Mouse (Mus musculus) bone marrow, adult 2 months (tissue): ENCODE results near the gene E130308A19Rik. TPM values are rescaled to one million over a fixed set of nuclear protein-coding genes. Genes with fewer than 3 reads are reported as not detected.
A peak's percentile ranks its signal among the peaks of the same experiment; 100 is the strongest.

Experiments
- H3K27ac ChIP-seq: fragments of 200-500 bp; 2 replicates; pipeline ENCODE4 v1.5.1; 2012; ENCODE audit warnings: low read depth, mild to moderate bottlenecking, control low read depth, inconsistent platforms, low read length; ENCODE audit not compliant: control insufficient read depth, poor library complexity, insufficient read depth
- H3K4me1 ChIP-seq: fragments of 200-500 bp; 2 replicates; pipeline ENCODE4 v1.6.1; 2011; ENCODE audit warnings: low read length; ENCODE audit not compliant: control insufficient read depth, insufficient read depth
- H3K4me3 ChIP-seq: fragments of 200-500 bp; replicated peaks from 2 replicates; pipeline ENCODE3; 2011; ENCODE audit warnings: mild to moderate bottlenecking, low read depth, low read length, control low read depth; ENCODE audit not compliant: control insufficient read depth
- CTCF ChIP-seq: fragments of 200-500 bp; IDR thresholded peaks from 2 replicates; pipeline ENCODE4 v1.5.1; 2011; ENCODE audit warnings: low read length, control low read depth; ENCODE audit not compliant: control insufficient read depth, insufficient read depth
- POLR2A ChIP-seq: fragments of 200-500 bp; IDR thresholded peaks from 2 replicates; pipeline ENCODE4 v1.6.1; 2011; ENCODE audit warnings: low read depth, mild to moderate bottlenecking, control low read depth, low read length, borderline replicate concordance; ENCODE audit not compliant: control insufficient read depth
- WGBS: fragments of 180-500 bp; shearing (Covaris S2); methylation state at CpG from one replicate; pipeline ENCODE4 v1.1.7; 2018; 5-methylcytosine and 5-hydroxymethylcytosine counted together
- polyA plus RNA-seq: library from polyadenylated mRNA; stranded (reverse); fragments of >200 nt; gene quantifications from 2 replicates; pipeline ENCODE4 v1.2.4, GENCODE M21; 2011; ENCODE audit warnings: low replicate concordance; ENCODE audit not compliant: missing spikeins, insufficient read depth, insufficient read length

The E130308A19Rik gene
- polyA plus RNA-seq, 1 experiment = 6.5 TPM

DNA sequence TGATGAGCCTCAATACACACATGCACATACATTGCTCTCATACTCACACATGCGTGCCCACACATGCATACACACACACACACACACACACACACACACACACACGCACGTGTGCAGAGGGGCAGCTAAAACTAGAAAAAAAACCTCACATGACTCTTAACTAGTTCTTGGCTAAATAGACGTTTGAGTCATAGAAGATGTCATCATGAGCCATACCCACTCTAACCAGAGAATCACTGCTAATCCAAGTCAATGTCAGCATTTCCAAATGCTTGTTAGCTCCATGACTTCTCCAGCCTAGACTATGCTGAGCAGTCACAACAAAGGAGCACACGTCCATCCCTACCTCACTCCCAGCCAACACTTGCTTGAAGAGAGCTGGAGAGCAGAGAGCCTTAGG lies 174.2 kb downstream of the E130308A19Rik start:
- WGBS = 75% methylated on average over 5 of the region's 5 CpGs
- no peak for TF ChIP-seq CTCF
- no peak for TF ChIP-seq POLR2A
- no peak overlapping the region for H3K4me3 ChIP-seq
- peaks cover 2% of the 10 kb centered on the region for H3K4me1 ChIP-seq
- no peak overlapping the region for H3K27ac ChIP-seq

DNA sequence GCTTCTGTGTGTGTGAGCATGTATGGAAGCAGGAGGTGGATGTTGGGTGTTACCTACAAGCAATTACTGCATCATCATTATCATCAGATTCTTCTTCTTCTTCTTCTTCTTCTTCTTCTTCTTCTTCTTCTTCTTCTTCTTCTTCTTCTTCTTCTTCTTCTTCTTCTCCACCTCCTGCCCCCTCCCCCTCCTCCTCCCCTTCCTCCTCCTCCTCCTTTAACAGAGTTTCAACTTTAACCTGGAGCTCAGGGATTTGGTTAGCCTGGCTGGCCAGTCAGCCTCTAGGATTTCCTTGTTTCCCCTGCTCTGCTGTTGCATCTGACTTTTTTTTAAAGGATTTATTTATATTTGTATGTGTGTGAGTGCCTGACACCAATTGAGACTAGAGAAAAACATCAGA lies 175.5 kb downstream of the E130308A19Rik start, which contains the start of gene Inip:
Gene Inip (minus strand): TSS at position 101 of the 400 bp plus-strand sequence.
- Histone ChIP-seq H3K4me1 (peaks cover 2% of the 10 kb centered on the region), H3K4me3 (no peak within 1 kb of the TSS), H3K27ac (no peak within 1 kb of the TSS)
- TF ChIP-seq POLR2A = no peak

DNA sequence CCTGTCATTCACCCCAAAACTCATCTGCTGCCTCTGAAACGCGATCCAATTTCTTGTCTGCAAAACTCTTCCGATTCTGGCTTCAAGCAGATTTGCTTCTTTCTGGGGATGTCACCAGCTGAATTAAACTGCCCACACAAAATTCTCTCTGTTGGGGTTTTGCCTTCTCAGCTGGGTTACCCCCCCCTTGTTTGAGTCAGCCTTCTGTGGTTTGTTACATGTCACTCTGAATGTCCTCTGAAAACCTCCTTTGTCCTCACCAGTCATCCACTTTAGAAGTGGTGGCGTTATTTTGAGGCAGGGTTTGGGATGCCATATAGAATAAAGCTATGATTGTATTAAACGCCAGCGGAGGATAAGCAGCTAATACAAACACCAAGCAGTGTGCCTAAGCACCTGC lies 176.1 kb downstream of the E130308A19Rik start:
- TF ChIP-seq CTCF = no peak
- TF ChIP-seq POLR2A = no peak
- Histone ChIP-seq H3K27ac (no peak overlapping the region), H3K4me3 (no peak overlapping the region), H3K4me1 (peaks cover 2% of the 10 kb centered on the region)
- 79% methylated on average over 6 of the region's 6 CpGs for WGBS

DNA sequence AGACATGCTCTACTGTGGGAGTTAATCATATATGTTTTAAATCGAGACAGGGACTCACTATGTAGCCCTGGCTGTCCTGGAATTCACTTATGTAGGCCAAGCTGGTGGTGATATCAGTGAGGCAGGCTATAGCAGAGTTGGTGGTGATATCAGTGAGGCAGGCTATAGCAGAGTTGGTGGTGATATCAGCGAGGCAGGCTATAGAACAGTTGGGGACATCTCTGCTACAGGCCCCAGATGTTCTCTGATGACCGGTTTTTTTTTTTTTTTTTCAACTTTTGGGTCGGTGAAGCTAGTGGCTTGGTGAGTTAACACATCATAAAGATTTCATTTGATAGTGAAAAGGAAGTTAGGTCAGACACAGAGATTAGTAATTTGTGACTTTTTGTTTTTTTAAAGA lies 176.8 kb downstream of the E130308A19Rik start:
- 22% methylated on average over 4 of the region's 4 CpGs for WGBS
- H3K4me1 ChIP-seq = peaks cover 2% of the 10 kb centered on the region
- no peak overlapping the region for H3K27ac ChIP-seq
- no peak overlapping the region for H3K4me3 ChIP-seq
- no peak for TF ChIP-seq POLR2A
- TF ChIP-seq CTCF = no peak

DNA sequence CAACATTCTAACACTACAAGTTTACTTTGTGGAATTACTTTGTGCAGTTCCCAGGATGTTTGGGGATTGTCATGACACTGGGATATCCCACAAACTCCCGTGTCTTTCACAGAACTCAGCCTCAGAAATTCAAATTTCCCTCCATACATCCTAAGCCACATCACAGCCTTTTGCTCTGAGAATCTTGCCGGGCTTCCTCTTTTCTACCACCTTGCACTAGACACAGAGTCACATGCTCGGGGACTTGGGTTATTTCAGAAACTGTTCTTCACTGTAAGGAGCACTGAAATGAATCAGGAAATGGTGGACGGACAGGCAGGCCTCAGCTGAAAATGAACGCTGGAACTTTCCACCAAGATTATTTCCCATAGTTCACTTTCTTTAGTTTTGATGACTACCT lies 177.3 kb downstream of the E130308A19Rik start:
- TF ChIP-seq CTCF (no peak), POLR2A (no peak)
- Histone ChIP-seq H3K4me3 (no peak overlapping the region), H3K4me1 (peaks cover 3% of the 10 kb centered on the region), H3K27ac (no peak overlapping the region; the same call in 1 of the 2 replicates)
- WGBS = 3% methylated on average over 5 of the region's 5 CpGs

DNA sequence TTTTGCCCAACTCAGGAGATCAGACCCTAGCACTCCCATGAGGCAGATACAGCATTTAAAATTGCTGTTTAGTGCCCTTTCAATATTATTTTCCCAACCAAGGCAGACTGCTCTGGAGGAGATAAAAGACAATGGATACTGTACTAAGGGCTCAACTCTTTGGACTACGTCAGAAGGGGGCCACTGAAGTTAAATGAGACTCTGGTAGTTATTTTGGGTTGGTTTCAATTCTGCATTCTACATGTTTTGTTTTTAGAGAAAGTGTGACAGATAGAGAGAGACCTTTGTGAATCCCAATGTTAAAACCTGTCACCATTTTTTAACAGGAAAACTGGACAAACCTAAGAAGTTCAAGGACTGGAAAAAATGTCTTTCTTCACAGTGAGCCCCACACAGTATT lies 178.7 kb downstream of the E130308A19Rik start:
- TF ChIP-seq POLR2A (no peak), CTCF (no peak)
- H3K4me3 ChIP-seq = no peak overlapping the region
- 42% methylated on average over 1 of the region's 1 CpGs for WGBS
- peak overlapping the region; percentile 85; the same call in 1 of the 2 replicates for H3K27ac ChIP-seq
- H3K4me1 ChIP-seq = peaks cover 3% of the 10 kb centered on the region

DNA sequence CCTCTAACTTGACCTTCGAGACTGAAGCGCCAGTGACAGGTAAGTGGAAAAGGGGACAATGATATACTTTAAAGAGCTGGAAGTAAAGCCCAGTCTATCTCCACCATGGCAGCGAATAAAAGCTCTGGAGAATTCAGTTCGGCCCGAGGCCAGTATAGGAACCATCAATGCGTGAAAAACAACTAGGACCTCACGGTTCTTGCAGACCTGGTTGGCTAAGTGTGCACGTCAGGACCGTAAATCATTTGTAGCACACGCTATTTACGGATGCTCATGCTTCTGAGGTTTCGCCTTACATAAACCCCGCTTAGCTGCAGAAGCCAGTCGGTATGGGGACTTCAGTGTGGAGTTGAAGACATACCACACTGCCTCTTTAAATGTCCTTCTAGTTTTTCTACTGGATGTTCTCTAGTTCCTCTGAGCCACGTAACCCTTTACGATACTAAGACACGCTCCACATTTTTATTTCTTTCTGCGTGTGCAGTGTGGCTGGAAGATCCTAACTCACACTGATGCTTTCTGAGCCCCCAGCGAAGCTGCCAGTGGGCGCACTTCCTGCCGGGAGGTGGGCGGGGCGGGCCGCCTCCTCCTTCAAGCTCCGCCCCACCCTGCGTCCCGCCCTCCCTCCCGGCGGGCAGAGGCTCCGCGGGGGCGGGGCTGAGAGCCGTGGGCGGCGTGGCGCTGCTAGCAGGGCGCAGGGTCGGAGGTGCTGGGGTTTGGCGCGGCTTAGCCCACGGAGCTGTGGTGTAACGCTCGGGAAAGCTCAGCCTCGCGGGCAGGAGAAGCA lies 179.4 kb downstream of the E130308A19Rik start, which contains the start of gene Snx30:
Gene Snx30 (plus strand): TSS at position 660 of the 787 bp plus-strand sequence.
- peaks cover 3% of the 10 kb centered on the region for H3K4me1 ChIP-seq
- TF ChIP-seq POLR2A (peak; percentile 78; the same call in 1 of the 2 replicates), CTCF (no peak)
- WGBS = 5% methylated on average over 45 of the region's 45 CpGs
- H3K4me3 ChIP-seq = peak within 1 kb of the TSS; percentile 97
- H3K27ac ChIP-seq = peak within 1 kb of the TSS; percentile 85

DNA sequence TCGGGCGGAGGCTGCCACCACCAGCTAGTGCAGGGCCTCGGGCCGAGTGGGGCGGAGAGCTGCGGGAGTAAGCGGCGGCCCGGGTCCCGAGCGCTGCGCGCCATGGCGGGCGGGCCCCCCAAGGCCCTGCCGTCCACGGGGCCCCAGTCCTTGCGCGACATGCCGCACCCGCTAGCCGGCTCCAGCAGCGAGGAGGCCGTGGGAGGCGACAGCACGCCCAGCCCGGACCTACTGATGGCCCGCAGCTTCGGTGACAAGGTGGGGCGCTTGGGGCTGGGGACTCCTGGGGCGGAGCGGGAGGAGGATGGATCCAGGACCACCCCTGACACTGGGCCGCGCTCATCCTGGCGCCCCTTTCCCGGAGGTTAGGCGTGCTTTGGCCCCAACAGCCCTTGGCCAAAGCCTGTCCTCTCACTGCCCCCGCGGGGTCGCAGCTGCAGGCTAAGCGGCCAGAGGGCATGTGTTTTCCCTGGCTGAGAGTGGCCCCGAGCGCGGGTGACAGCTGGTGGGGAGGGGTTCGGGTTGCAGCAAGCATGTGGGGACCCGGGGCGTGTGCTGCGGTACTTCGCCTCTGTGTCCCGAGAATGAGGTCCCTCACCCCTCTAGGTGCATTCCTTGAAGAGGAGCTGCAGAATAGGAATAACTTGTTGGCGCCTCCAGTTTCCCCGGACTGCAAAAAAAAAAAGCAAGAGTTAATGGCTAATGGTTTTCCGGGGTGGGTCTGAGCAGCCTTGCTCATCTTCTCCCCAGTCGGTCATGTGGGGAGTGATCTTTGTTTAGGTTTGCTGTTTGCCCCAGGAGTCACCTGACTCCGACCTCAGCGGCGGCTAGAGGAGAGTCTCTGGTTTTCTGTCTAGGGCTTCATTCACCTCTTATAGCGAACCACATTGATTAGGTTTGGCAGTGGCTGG lies 180.2 kb downstream of the E130308A19Rik start:
- TF ChIP-seq POLR2A (0 out of 2 replicates have a peak, but pooled peaks have one; percentile 5), CTCF (no peak)
- H3K4me1 ChIP-seq = peaks cover 3% of the 10 kb centered on the region
- peak overlapping the region; percentile 85 for H3K27ac ChIP-seq
- H3K4me3 ChIP-seq = peak overlapping the region; percentile 97
- WGBS = under 1% methylated on average over 58 of the region's 58 CpGs
